Mouse (Mus musculus) kidney, embryonic 15.5 days (tissue): ENCODE data around the gene Tbc1d14. TPM values are rescaled to one million over a fixed set of nuclear protein-coding genes. Genes with fewer than 3 reads are reported as not detected.

ENCODE experiments used
- ATAC-seq: fragments of 200-750 bp; cut with Nextera tagmentation; replicated peaks from 2 replicates; pipeline ENCODE4 v1.8.0; 2017; ENCODE audit warnings: moderate TSS enrichment; ENCODE audit not compliant: low FRiP score
- H3K27ac ChIP-seq: fragments of 300-500 bp; sonication (generic); 2 replicates; pipeline ENCODE4 v1.5.1; 2015; ENCODE audit warnings: mild to moderate bottlenecking, inconsistent platforms
- H3K27me3 ChIP-seq: fragments of 300-500 bp; sonication (generic); 2 replicates; pipeline ENCODE4 v1.6.1; 2015; ENCODE audit warnings: inconsistent platforms
- H3K36me3 ChIP-seq: fragments of 300-500 bp; sonication (generic); 2 replicates; pipeline ENCODE4 v1.6.1; 2015; ENCODE audit warnings: inconsistent platforms
- H3K4me1 ChIP-seq: fragments of 300-500 bp; sonication (generic); 2 replicates; pipeline ENCODE4 v1.6.1; 2015; ENCODE audit warnings: inconsistent platforms
- H3K4me2 ChIP-seq: fragments of 300-500 bp; sonication (generic); 2 replicates; pipeline ENCODE4 v1.6.1; 2015; ENCODE audit warnings: moderate library complexity, mild to moderate bottlenecking, inconsistent platforms
- H3K4me3 ChIP-seq: fragments of 300-500 bp; sonication (generic); replicated peaks from 2 replicates; pipeline ENCODE4 v1.5.1; 2015; ENCODE audit warnings: mild to moderate bottlenecking, inconsistent platforms
- H3K9ac ChIP-seq: fragments of 300-500 bp; sonication (generic); 2 replicates; pipeline ENCODE4 v1.6.1; 2015; ENCODE audit warnings: mild to moderate bottlenecking, inconsistent platforms
- H3K9me3 ChIP-seq: fragments of 300-500 bp; sonication (generic); replicated peaks from 2 replicates; pipeline ENCODE4 v1.6.1; 2016; ENCODE audit warnings: inconsistent platforms
- WGBS: fragments of 180-500 bp; shearing (Covaris S2); methylation state at CpG from one replicate; pipeline ENCODE4 v1.1.7; 2015; ENCODE audit warnings: mixed read lengths; 5-methylcytosine and 5-hydroxymethylcytosine counted together
- polyA plus RNA-seq: library from polyadenylated mRNA; unstranded; fragments of >200 nt; fragmentation: Nextera tagmentation; extraction: Ambion mirVana; gene quantifications from 2 replicates; pipeline ENCODE4 v1.2.1, GENCODE M21; 2015

Tbc1d14 gene
- polyA plus RNA-seq, 1 experiment from 2014 or later = 46.2 TPM

GRCm38 (mm10) chr5:36575745-36576144, 17.3 kb downstream of the Tbc1d14 start:
- no peak overlapping the region for H3K4me2 ChIP-seq
- H3K27ac ChIP-seq = no peak overlapping the region
- WGBS = 69% methylated on average over 1 of the region's 1 CpGs
- ATAC-seq = no peak
- H3K4me3 ChIP-seq = no peak overlapping the region
- H3K9ac ChIP-seq = no peak overlapping the region
- peaks cover 16% of the 10 kb centered on the region for H3K36me3 ChIP-seq
- no peaks in the 10 kb centered on the region for H3K9me3 ChIP-seq
- H3K27me3 ChIP-seq = no peaks in the 10 kb centered on the region
- H3K4me1 ChIP-seq = peaks cover 48% of the 10 kb centered on the region

- Histone ChIP-seq H3K4me3 (no peak overlapping the region), H3K27ac (0 out of 2 replicates have a peak overlapping the region, but pooled peaks have one; percentile 75), H3K27me3 (no peaks in the 10 kb centered on the region), H3K9ac (no peak overlapping the region), H3K36me3 (peaks cover 21% of the 10 kb centered on the region), H3K4me1 (peaks cover 43% of the 10 kb centered on the region), H3K4me2 (no peak overlapping the region), H3K9me3 (no peaks in the 10 kb centered on the region)
- ATAC-seq = no peak
- WGBS = 88% methylated on average over 3 of the region's 3 CpGs
Observed at GRCm38 (mm10) chr5:36575227-36575626, 17.8 kb downstream of the Tbc1d14 start.

GRCm38 (mm10) chr5:36574147-36574870, 18.8 kb downstream of the Tbc1d14 start:
- H3K9me3 ChIP-seq = no peaks in the 10 kb centered on the region
- H3K4me3 ChIP-seq = no peak overlapping the region
- peaks cover 25% of the 10 kb centered on the region for H3K36me3 ChIP-seq
- H3K4me2 ChIP-seq = no peak overlapping the region
- no peaks in the 10 kb centered on the region for H3K27me3 ChIP-seq
- no peak overlapping the region for H3K9ac ChIP-seq
- ATAC-seq = no peak
- H3K27ac ChIP-seq = peak overlapping the region; percentile 75
- H3K4me1 ChIP-seq = peaks cover 34% of the 10 kb centered on the region
- 41% methylated on average over 8 of the region's 8 CpGs for WGBS

- H3K4me3 ChIP-seq = no peak overlapping the region
- peaks cover 25% of the 10 kb centered on the region for H3K36me3 ChIP-seq
- H3K9me3 ChIP-seq = no peaks in the 10 kb centered on the region
- H3K4me1 ChIP-seq = peaks cover 36% of the 10 kb centered on the region
- peak overlapping the region; percentile 1; the same call in 1 of the 2 replicates for H3K27ac ChIP-seq
- H3K9ac ChIP-seq = no peak overlapping the region
- 54% methylated on average over 3 of the region's 3 CpGs for WGBS
- no peak for ATAC-seq
- no peaks in the 10 kb centered on the region for H3K27me3 ChIP-seq
- no peak overlapping the region for H3K4me2 ChIP-seq
Observed at GRCm38 (mm10) chr5:36573354-36573753, 19.7 kb downstream of the Tbc1d14 start.

- peaks cover 54% of the 10 kb centered on the region for H3K4me1 ChIP-seq
- H3K4me3 ChIP-seq = no peak overlapping the region
- H3K4me2 ChIP-seq = no peak overlapping the region
- H3K9me3 ChIP-seq = no peaks in the 10 kb centered on the region
- H3K27ac ChIP-seq = no peak overlapping the region
- WGBS = 87% methylated on average over 16 of the region's 16 CpGs
- H3K27me3 ChIP-seq = no peaks in the 10 kb centered on the region
- H3K36me3 ChIP-seq = peaks cover 25% of the 10 kb centered on the region
- no peak for ATAC-seq
- no peak overlapping the region for H3K9ac ChIP-seq
Observed at GRCm38 (mm10) chr5:36571371-36571770, 21.7 kb downstream of the Tbc1d14 start.

- Histone ChIP-seq H3K36me3 (peaks cover 25% of the 10 kb centered on the region), H3K4me1 (peaks cover 54% of the 10 kb centered on the region), H3K27me3 (no peaks in the 10 kb centered on the region), H3K4me2 (no peak overlapping the region), H3K27ac (no peak overlapping the region), H3K4me3 (no peak overlapping the region), H3K9me3 (no peaks in the 10 kb centered on the region), H3K9ac (no peak overlapping the region)
- no peak for ATAC-seq
- WGBS = 80% methylated on average over 4 of the region's 4 CpGs
Observed at GRCm38 (mm10) chr5:36570546-36571245, 22.4 kb downstream of the Tbc1d14 start.

- no peak for ATAC-seq
- Histone ChIP-seq H3K4me2 (no peak overlapping the region), H3K36me3 (peaks cover 25% of the 10 kb centered on the region), H3K4me1 (peaks cover 48% of the 10 kb centered on the region), H3K9ac (no peak overlapping the region), H3K27ac (no peak overlapping the region), H3K4me3 (no peak overlapping the region), H3K9me3 (no peaks in the 10 kb centered on the region), H3K27me3 (no peaks in the 10 kb centered on the region)
- WGBS = 91% methylated on average over 7 of the region's 7 CpGs
Observed at GRCm38 (mm10) chr5:36570098-36570497, 23.0 kb downstream of the Tbc1d14 start.

GRCm38 (mm10) chr5:36568118-36568517, 25.0 kb downstream of the Tbc1d14 start:
- 51% methylated on average over 4 of the region's 4 CpGs for WGBS
- Histone ChIP-seq H3K4me3 (no peak overlapping the region), H3K9ac (no peak overlapping the region), H3K4me1 (peaks cover 28% of the 10 kb centered on the region), H3K4me2 (no peak overlapping the region), H3K9me3 (no peaks in the 10 kb centered on the region), H3K36me3 (peaks cover 25% of the 10 kb centered on the region), H3K27me3 (no peaks in the 10 kb centered on the region), H3K27ac (peak overlapping the region; percentile 54)
- 0 out of 2 replicates have a peak, but pooled peaks have one; percentile 59 for ATAC-seq

- 47% methylated on average over 2 of the region's 2 CpGs for WGBS
- Histone ChIP-seq H3K4me3 (no peak overlapping the region), H3K4me2 (no peak overlapping the region), H3K9me3 (no peaks in the 10 kb centered on the region), H3K27ac (peak overlapping the region; percentile 54), H3K36me3 (peaks cover 25% of the 10 kb centered on the region), H3K4me1 (peaks cover 28% of the 10 kb centered on the region), H3K27me3 (no peaks in the 10 kb centered on the region), H3K9ac (no peak overlapping the region)
- ATAC-seq = no peak
Observed at GRCm38 (mm10) chr5:36567627-36568026, 25.4 kb downstream of the Tbc1d14 start.

GRCm38 (mm10) chr5:36564530-36564929, 28.5 kb downstream of the Tbc1d14 start:
- no peak for ATAC-seq
- no peaks in the 10 kb centered on the region for H3K9me3 ChIP-seq
- H3K9ac ChIP-seq = no peak overlapping the region
- WGBS = 81% methylated on average over 9 of the region's 9 CpGs
- H3K4me1 ChIP-seq = peaks cover 41% of the 10 kb centered on the region
- no peak overlapping the region for H3K4me2 ChIP-seq
- no peaks in the 10 kb centered on the region for H3K27me3 ChIP-seq
- no peak overlapping the region for H3K27ac ChIP-seq
- no peaks in the 10 kb centered on the region for H3K36me3 ChIP-seq
- no peak overlapping the region for H3K4me3 ChIP-seq

- 0 out of 2 replicates have a peak overlapping the region, but pooled peaks have one; percentile 10 for H3K27ac ChIP-seq
- no peak overlapping the region for H3K4me3 ChIP-seq
- no peak overlapping the region for H3K4me2 ChIP-seq
- H3K36me3 ChIP-seq = no peaks in the 10 kb centered on the region
- no peaks in the 10 kb centered on the region for H3K9me3 ChIP-seq
- H3K9ac ChIP-seq = no peak overlapping the region
- H3K4me1 ChIP-seq = peaks cover 42% of the 10 kb centered on the region
- H3K27me3 ChIP-seq = no peaks in the 10 kb centered on the region
- no peak for ATAC-seq
- whole genome bisulfite sequencing = 84% methylated on average over 6 of the region's 6 CpGs
Observed at GRCm38 (mm10) chr5:36563741-36564140, 29.3 kb downstream of the Tbc1d14 start.

- Histone ChIP-seq H3K27ac (no peak overlapping the region), H3K4me1 (peaks cover 41% of the 10 kb centered on the region), H3K27me3 (no peaks in the 10 kb centered on the region), H3K9ac (no peak overlapping the region), H3K4me2 (no peak overlapping the region), H3K4me3 (no peak overlapping the region), H3K36me3 (no peaks in the 10 kb centered on the region), H3K9me3 (no peaks in the 10 kb centered on the region)
- ATAC-seq = no peak
- 88% methylated on average over 10 of the region's 10 CpGs for WGBS
Observed at GRCm38 (mm10) chr5:36562791-36563445, 30.2 kb downstream of the Tbc1d14 start.
